Mouse (Mus musculus): ENCODE data around the gene Psat1. TPM values are rescaled to one million over a fixed set of nuclear protein-coding genes. Genes with fewer than 3 reads are reported as not detected.

Gene Psat1
- total RNA-seq (2021): 10 to 100 TPM; 59.7 to 65.9 TPM

DNA sequence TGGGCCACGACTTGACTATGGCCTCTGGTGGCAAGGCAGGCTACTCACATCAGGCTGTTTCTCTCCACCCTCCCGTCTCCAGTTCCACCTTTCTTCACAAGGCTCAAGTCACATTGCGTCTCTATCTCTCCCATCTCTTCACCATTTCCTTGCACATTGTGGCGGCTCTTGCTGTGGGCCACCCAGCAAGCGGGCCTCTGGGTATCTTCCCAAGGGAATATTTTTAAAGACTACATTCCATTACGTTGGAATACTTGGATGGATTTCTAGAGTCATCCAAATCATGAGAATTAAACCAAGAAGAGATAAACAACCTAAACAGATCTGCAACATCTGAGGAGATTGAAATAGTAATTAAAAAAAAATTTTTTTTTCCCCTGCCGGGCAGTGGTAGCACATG is at the start of gene Psat1:
Gene Psat1 (minus strand): TSS at position 101 of the 400 bp plus-strand sequence.
- intact Hi-C loops (cut with DNase I): no loop called here
- DNase-seq: no peak

DNA sequence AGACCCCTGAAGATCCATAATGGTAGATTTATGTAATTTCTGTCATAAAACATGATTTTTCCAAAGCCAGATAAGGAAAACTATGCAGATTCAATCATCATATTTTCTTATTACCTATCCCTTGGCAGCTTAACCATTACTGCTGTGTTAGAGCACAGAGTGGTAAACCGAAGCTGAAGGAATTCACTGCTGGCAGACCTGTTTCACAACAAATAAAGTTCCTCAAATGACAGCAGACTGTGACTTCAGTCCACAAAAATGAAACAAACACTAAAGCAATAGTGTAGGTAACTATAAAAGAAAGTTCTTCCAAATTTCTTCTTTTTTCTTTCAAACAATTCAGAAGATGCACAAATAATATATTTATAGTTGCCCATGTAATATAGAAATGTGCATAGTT is 43.0 kb upstream of the Psat1 start:
- DNase-seq: no peak
- intact Hi-C loops (cut with DNase I): no loop called here

DNA sequence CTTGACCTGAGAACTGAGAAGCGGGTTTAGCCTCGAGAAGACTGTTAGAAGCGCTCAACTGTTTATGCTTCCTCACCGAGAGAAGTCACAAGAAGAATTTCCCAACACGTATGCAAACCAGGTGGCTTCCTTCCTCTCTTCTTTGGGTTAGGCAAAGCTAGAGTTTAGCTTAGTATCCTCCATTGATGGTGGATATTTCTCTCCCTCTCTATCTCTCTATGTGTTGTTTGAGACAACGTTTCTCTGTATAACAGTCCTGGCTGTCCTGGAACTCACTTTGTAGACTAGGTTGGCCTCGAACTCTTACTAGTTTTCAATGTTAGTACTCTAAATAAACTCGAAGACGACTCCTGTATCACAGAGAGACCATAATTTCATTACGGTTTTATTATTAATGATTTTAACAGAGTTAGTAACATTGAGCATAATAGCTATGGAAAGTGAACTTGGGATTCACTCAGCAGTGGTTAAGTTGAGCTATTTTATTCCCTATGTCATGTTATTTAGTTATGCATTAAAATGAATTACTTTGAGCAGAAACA is 38.1 kb upstream of the Psat1 start:
- DNase-seq: no peak
- intact Hi-C loops (cut with DNase I): no loop called here

DNA sequence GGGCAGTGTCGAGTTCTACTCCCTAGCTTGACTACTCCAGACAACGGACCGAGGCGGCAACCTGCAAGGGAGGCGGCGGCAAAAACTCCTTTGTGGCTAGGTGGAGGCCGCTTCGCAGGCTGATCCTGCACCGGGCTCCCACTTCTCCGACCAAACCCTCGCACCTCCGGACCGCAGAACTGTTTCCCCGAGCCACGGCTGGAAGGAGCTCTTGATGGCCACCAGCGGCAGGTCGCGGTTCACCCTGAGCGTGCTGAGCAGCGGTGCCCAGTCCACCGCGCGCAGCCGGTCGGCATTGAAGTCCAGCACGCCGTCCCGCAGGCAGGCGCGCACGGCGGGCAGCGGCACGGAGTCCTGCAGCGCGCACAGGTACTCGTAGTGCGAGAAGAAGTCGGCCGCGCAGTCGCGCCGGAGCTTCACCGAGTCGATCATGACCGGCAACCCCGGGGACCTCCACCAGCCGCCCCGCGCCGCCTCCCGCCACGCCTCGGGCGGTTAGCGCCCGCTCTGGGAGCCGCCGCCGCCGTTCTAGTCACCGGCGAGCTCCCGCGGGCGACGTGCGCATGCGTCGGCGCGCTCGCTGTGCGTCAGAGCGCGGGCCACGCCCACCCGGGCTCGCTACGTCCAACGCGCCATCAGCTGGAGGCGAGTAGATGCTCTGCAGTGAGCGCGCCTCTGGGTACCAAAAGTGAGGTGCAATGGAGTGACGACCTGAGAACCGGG is 37.5 kb upstream of the Psat1 start, which contains the start of gene Cep78:
Gene Cep78 (minus strand): TSS at position 541 of the 723 bp plus-strand sequence.
- DNase-seq: peak; percentile 93
- intact Hi-C loops (cut with DNase I): no loop called here

DNA sequence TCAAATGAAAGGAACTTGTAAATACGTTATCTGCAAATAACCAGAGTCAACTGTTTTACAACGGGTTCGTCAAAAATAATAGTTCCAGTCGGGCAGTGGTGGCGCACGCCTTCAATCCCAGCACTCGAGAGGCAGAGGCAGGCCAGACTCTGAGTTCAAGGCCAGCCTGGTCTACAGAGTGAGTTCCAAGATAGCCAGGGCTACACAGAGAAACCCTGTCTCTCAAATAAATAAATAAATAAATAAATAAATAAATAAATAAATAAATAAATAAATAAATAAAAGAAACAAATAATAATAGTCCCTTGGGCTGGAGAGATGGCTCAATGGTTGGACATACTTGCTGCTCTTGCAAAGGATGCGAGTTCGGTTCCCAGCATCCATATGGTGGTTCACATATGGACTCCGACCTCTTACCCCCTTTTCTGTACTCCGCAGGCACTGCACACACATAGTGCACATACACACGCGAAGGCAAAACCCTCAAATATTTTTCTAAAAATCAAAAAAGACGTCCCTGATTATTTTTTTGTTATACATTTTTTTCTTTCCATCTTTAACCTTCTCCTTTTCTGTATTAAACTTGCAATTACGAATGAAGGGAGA is 36.7 kb upstream of the Psat1 start:
- intact Hi-C loops (cut with DNase I): no loop called here
- no peak for DNase-seq

DNA sequence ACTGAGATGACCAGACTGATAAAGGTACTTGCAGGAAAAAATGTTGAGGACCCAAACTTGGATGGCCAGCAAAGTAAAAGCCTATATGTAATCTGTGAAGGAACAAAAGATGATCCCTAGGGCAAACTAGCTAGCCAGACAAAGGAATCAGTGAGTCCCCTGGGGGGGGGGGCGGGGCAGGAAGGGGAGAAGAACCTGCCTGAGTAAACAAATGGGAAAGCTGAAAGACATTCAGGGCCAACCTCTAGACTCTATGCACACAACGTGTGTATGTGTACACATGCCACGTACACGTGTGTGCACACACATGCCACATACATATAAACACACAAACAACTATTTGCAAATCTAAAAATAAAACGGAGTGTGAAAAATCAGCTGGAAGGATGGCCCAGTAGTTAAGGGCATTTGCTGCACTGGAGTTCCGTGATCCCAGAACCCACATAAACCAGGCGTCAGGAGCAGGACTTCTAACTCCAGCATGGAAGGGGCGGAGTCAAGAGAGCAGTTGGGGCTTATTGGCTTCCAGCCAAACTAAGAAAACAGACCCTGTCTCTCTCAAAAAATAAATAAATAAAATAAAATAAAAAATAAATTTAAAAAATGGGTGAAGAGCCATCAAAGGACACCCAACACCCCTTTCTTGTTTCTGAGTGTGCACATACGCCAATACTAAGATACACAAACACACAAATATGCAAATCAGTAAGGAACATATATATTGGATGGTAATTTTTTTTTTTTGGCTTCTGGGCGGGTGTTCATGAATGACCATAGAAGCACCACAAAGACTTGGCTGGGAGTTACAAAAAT is 36.0 kb upstream of the Psat1 start:
- no peak for DNase-seq
- intact Hi-C loops (cut with DNase I): no loop called here

DNA sequence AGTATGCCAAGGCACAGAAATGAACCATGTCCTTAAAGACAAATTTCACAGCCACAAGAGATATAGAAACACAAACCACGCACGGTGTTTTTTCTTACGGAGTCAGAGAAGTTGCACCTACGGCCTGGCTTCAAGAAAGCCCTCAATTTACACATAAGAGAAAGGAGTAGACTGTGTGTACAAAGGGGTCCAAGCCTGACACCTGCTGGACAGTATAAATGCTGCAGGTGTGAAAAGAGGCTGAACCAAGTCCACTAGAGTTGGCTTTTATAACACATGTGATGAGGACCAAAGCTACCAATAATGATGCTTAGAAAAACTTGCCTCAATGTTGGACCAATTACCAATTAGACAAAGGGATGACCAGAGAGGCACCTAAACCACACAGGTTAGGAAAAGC is 34.7 kb upstream of the Psat1 start:
- intact Hi-C loops (cut with DNase I): no loop called here
- DNase-seq: peak; percentile 56

DNA sequence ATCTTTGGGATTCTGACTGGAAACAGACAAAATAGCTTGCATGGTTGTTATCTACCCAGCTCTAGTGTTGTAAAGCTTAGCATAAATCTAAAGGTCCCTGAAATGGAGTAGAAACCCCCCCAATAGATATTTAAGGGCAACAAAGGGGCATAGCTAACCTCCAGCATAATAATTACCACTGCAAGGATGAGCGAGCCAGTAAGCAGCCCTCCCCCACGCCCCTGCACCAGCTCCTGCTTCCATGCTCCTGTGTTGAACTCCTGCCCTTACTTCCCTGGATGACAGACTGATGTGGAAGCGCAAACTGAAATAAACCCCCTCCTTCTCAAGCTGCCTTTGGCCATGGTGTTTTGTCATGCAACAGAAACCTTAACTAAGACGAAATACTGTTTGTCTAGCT is 26.2 kb upstream of the Psat1 start:
- no peak for DNase-seq
- intact Hi-C loops (cut with DNase I): no loop called here

DNA sequence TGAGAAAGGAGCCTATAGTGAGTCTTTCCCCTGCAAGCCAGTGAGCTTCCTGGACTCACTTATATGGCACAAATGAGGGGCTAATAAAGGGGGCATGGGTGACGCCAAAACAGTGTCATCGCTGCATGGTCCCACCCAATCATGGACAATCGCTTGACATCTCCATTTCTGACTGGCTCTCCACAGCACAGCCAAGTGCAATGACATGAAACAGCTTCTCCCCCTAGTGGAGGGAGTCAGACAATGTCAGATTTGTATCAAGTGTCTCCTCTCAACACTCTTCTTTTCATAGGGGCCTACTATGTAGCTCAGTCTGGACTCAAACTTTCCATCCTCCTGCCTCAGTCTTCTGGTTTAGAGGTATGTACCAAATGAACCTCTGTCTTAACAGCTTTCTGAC is 17.9 kb upstream of the Psat1 start:
- DNase-seq: peak; percentile 35
- intact Hi-C loops (cut with DNase I): no loop called here

DNA sequence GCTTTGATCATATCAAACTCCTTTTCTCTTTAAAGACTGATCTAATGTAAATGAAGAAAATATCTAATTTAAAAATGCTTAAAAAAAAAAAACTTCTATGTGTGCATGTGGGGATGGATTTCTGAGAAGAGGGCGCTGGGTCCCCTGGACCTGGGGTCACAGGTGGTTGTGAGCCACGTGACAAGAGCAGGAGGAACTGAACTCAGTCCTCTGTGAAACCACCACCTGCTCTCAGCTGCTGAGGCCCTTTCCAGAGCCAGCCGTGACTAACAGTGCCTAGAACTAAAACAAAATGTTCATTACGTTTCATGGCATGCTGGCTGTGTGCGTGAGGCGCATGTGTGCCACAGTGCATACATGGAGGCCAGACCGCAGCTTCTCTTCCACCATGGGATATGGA is 17.4 kb upstream of the Psat1 start:
- DNase-seq: no peak
- intact Hi-C loops (cut with DNase I): no loop called here

DNA sequence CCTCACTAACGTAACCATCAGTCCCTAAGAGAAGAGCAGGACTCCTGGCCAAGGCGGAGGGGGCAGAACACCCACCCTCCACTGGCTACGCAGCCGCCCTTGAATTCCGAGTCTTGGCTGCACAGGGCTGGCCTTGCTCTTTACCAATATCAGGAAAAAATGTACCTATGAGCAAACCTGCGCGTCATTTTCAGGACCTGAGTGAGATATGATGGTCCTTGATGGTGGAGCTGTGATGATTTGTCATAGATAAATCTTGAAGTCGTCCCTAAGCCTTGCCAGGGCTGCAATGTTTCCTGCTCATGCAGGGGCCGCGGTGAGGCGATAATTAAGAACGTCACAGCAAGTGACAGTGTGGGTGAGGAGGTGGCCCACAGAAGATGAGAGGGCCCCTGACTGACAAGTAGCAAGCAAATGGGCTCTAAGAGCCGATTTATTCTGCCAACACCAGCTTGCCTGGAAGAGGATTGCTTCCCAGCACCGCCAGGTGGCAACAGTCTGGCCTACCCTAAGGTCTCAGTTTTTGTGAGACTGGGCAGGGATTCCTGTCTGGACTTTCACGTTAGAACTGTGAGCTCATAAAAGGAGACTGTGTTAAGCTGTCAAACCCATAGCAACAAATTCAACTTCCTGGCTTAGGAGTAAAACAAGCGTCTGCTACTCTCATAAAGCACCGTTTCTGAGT is 16.0 kb upstream of the Psat1 start:
- intact Hi-C loops (cut with DNase I): no loop called here

DNA sequence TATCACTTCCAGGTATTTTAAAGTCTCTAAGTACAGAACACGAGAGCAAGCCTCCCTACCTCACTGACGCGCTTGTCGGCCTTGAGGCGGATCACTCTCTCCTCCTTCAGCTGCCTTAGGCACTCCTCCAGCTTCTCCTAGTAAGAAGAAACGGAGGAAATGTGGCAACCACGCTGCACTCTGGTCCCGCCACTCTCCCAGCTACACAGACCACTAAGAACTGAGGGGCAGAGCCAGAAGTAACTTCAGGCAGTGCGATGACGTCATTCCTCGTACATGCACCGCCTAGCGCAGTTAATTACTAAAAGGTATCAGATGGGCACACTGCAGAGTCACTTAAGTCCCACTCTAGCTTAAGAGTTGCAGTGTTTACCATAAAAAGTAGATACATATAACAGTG is 15.2 kb upstream of the Psat1 start:
- intact Hi-C loops (cut with DNase I): no loop called here
- DNase-seq: no peak

More for the DNA sequence above, 16.0 kb upstream of the Psat1 start:
- no peak for DNase-seq

DNA sequence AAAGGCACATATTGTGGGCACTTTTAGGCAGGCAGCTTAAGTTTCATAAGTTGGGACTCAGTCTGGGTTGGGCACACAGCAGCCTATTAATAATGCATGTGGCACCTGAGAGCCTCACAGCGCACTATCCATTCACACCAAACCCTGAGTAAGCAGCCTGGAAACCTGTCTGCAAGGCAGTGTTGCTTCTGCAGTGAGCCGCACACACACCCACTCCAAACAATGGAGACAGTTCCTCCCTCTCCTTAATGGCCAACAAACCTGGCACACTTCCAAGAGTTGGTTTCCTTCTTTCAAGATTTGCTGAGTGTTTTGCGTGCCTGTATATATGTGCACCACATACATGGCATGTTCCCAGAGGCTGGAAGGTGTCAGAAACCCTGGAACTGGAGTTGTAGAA is 3.1 kb upstream of the Psat1 start:
- no peak for DNase-seq
- intact Hi-C loops (cut with DNase I): no loop called here

DNA sequence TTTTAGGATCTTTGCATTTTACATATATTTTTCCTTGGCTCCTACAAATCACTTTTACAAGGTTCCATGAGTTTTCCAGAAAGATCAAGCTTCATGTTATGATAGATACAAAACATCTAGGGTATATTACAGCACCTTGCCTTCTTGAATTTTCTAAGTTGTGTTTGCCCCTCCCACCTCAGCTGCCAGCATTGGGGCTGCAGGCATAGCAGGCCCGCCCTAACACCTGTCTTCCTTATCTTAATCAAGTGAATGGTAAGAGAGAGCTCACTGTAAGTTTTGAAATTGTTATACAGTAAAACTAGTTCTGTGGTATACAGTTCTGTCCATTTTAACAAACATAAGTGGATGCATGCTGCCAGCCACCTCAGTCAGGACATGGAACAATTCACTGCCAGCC is 1.7 kb upstream of the Psat1 start:
- intact Hi-C loops (cut with DNase I): no loop called here
- DNase-seq: no peak

DNA sequence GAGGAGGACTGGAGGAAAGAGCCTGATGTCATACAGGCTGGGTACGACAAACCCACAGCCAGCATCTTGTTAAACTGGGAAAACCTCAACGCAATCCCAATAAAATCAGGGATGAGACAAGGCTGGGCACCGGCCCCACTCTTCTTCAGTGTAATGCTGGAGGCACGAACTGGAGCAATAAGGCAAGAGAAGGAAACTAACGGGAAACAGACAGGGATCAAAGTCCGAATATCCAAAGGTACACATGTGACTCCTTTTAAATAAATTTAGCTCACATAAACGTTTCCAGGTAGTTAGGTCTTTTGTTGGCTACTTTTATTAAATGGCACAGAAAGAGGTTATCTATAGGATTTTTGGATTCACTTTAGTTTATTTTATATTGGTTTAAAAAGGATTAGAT is 1.3 kb upstream of the Psat1 start:
- DNase-seq: no peak
- intact Hi-C loops (cut with DNase I): no loop called here

DNA sequence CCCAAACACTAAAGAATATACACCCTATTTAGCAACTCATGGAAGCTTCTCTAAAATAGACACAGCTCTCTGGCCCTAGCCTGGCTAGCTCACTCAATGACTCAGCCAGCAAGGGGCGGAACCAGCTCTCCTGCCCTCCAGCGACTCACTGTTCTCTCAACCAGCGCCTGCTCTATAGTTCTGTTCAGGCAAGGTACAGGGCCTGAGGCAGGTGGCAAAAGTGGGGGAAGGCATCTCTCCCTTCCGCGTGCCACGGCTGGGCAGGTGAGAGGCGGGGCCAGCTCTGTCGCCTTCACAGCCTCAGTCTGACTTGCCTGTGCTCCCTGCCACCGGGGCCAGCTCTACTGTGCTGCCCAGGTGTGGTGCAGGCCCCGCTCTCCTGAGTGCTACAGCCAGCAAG is 474 bp downstream of the Psat1 start:
- intact Hi-C loops (cut with DNase I): no loop called here
- no peak for DNase-seq

DNA sequence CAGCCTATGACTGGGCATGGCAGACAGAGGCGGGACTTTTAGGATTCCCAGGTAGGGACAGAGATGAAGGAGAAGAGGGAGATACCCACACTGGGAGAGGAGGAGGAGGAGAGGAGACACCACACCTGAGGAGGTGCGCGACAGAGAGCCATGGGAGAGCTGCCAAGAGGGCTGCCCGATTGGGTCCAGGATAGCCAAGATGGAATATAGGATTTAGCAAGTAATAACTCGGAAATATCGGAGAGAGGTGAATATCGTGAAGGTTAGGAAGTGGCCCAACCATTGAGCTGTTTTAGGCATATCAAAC is 4.1 kb downstream of the Psat1 start:
- DNase-seq: no peak
- intact Hi-C loops (cut with DNase I): no loop called here

DNA sequence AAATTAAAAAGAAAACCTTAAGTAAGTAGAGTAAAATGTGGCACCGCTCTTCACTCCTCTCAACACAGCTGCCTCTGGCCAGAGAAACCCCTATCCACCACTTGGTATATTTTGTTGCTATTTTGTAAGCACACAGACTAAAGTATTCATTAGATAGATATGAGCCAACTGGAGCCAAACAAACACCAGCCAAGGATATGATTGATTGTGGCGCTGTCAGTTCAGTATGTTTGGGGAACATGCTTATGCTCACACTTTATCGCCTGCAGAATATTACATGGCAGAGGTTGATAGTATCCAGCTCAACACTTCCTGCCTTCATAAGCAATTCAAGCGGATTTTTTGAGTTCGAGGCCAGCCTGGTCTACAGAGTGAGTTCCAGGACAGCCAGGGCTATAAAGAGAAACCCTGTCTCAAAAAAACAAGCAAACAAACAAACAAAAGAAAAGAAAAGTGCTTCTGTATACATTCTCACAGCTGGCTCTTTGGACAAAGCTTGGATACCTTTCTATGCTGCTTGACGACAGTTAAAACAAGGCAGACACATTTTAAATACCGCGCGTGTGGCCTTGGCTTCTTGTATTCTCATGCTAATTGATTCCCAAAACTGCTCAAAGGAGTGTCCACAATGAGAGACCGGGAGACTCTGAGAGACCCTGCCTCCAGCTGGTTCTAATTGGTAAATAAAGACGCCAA is 4.6 kb downstream of the Psat1 start:
- intact Hi-C loops (cut with DNase I): no loop called here
- DNase-seq: no peak

DNA sequence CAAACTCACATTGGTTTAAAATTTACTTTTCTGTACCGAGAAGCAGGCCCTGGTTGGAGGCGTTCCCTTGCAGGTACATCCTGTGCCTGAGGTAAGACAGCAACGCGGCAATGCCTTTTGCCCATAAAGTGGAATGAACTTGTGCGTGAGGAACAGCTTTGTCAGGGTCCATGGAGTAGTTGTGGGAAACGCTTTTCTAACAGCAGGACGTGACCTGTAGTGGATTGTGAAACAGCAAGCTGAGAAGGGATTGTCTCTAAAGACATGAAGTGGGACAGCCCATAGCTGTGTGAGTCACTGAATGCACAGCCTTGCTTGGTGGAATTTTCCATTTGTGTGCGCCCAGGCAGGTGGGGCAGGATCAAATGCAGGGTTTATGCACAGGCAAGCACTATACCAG is 5.7 kb downstream of the Psat1 start:
- no peak for DNase-seq
- intact Hi-C loops (cut with DNase I): no loop called here

DNA sequence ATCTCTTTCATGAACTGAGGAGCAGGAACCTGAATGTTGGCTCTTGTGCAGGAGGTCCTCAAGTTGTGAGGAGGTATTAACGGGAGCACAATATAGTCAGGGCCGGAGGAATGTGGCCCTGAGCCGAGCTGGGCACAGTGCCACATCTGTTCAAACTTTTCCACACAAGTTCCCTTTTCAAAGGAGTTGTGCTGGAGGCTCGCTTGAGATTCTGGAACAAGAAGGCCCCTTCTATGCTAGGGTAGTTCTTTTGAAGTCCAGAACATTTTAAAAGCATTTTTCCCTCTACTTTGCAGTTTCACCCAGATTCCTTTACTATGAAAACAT is 21.5 kb downstream of the Psat1 start:
- peak; percentile 69 for DNase-seq
- intact Hi-C loops (cut with DNase I): no loop called here
